Comparison of ENCODE assay signal across 9 mouse cellular contexts in the genomic region with DNA sequence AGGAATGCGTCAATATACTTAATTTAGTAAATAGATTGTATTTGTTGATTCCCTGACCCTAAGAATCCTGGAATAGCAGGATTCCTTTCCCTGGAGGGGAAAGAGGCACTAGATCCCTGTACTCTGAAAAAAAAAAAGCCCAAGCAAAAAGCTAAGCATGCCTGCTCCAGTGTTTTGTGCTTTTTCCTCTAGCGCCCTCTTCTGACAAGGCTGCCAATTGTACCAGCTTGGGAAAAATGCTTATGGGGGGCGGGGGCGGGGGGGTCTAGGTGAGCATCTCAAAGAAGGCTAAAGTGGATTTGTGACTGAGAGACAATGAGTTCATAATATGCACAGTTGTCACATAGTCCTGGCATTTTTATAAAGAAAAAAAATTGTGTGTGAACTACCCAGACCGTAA. TPM values are rescaled to one million over a fixed set of nuclear protein-coding genes. Genes with fewer than 3 reads are reported as not detected.
DNase-seq lines count a peak whose midpoint lies in the region; ATAC-seq and TF ChIP-seq lines count a peak whose summit lies in the region.
"Had no signal": no experiment of that assay in that cellular context is flagged by ENCODE, and none has a peak within 500 bp of the region (broad histone marks: within the 10 kb centered on the region; RNA-seq: fewer than 3 reads in every experiment).

No protein-coding gene starts in this region.

- no peak for TF ChIP-seq POLR2A in cerebellum, adult 2 months (IDR thresholded peaks at IDR 0.05; ENCODE audit: borderline replicate concordance, insufficient read depth, low read length)
- TF ChIP-seq POLR2A in liver, adult 2 months (IDR thresholded peaks at IDR 0.05; ENCODE audit: extremely low read depth, insufficient read depth, low read length) = no peak

- peak; percentile 44; the same call in 1 of the 2 replicates for TF ChIP-seq CTCF in cerebellum, adult 2 months (IDR thresholded peaks at IDR 0.05; ENCODE audit: borderline replicate concordance, insufficient read depth, low read depth, low read length)
- peak; percentile 20 for TF ChIP-seq CTCF in liver, adult 2 months (IDR thresholded peaks at IDR 0.05; ENCODE audit: low read depth, low read length)

- no peaks in the 10 kb centered on the region for H3K9me3 ChIP-seq in liver, embryonic 11.5 days (ENCODE audit: control insufficient read depth, low read length)
- H3K9me3 ChIP-seq: G1E had no signal

- no peak overlapping the region for H3K4me3 ChIP-seq in cerebellum, adult 2 months (replicated peaks; ENCODE audit: insufficient read depth, low read depth, low read length)
- H3K4me3 ChIP-seq in liver, adult 2 months (ENCODE audit: insufficient read depth, low read depth, low read length) = no peak overlapping the region
- H3K4me3 ChIP-seq in liver, embryonic 11.5 days (ENCODE audit: low read depth, low read length) = no peak overlapping the region

- H3K27me3 ChIP-seq in cerebellum, adult 2 months (ENCODE audit: control insufficient read depth, insufficient read depth, low read length) = no peaks in the 10 kb centered on the region
- H3K27me3 ChIP-seq in liver, adult 2 months (ENCODE audit: control insufficient read depth, insufficient read depth, low read length) = no peaks in the 10 kb centered on the region
- H3K27me3 ChIP-seq in liver, embryonic 11.5 days (replicated peaks; ENCODE audit: control insufficient read depth, insufficient read depth, low read length) = no peaks in the 10 kb centered on the region

- H3K27ac ChIP-seq in cerebellum, adult 2 months (ENCODE audit: insufficient read depth, low read length) = no peak overlapping the region
- H3K27ac ChIP-seq in liver, adult 2 months (replicated peaks; ENCODE audit: insufficient read depth, low read depth, low read length) = no peak overlapping the region
- no peak overlapping the region for H3K27ac ChIP-seq in liver, embryonic 11.5 days (ENCODE audit: low read depth, low read length)

- no peaks in the 10 kb centered on the region for H3K79me2 ChIP-seq in liver, adult 2 months (ENCODE audit: control insufficient read depth, insufficient read depth, low read length)

- H3K9ac ChIP-seq in liver, adult 2 months (ENCODE audit: low read depth, low read length) = no peak overlapping the region
- H3K9ac ChIP-seq in liver, embryonic 11.5 days (ENCODE audit: low read depth, low read length) = no peak overlapping the region

- 44% methylated on average over 5 of the region's 5 CpGs for WGBS in cerebellum, adult 2 months
- WGBS in liver, adult 2 months = 63% methylated on average over 5 of the region's 5 CpGs
- WGBS in liver, embryonic 11.5 days = 47% methylated on average over 5 of the region's 5 CpGs

- DNase-seq in cerebellum, adult 2 months = peak; percentile 44 to 48
- no peak for DNase-seq in cerebellum, adult 11 months
- no peak for DNase-seq in liver, adult 2 months (ENCODE audit: extremely low read depth, low read depth, low spot score)
- DNase-seq in liver, embryonic 11.5 days (ENCODE audit: low spot score) = no peak
- DNase-seq in brain, embryonic 18.5 days (ENCODE audit: low read depth, low spot score) = peak; percentile 22
- peak; percentile 30 for DNase-seq in retina, adult 2 months (ENCODE audit: low read depth, low spot score)
- DNase-seq in cerebellum, adult 9-10 months = no peak
- no peak for DNase-seq in heart, adult 9 months (ENCODE audit: low spot score in 2 of 2)

- H3K36me3 ChIP-seq in liver, adult 2 months (ENCODE audit: control insufficient read depth, insufficient read depth, low read length) = peaks cover 72% of the 10 kb centered on the region
- no peaks in the 10 kb centered on the region for H3K36me3 ChIP-seq in liver, embryonic 11.5 days (ENCODE audit: control insufficient read depth, insufficient read depth, low read length)

- no peak for ATAC-seq in liver, embryonic 11.5 days (replicated peaks; ENCODE audit: low FRiP score)

- H3K4me2 ChIP-seq in liver, embryonic 11.5 days = no peak overlapping the region

- H3K4me1 ChIP-seq in cerebellum, adult 2 months (ENCODE audit: control insufficient read depth, insufficient read depth, low read length) = peaks cover 28% of the 10 kb centered on the region
- H3K4me1 ChIP-seq in liver, adult 2 months (ENCODE audit: control insufficient read depth, insufficient read depth, low read length) = no peaks in the 10 kb centered on the region
- H3K4me1 ChIP-seq in liver, embryonic 11.5 days (replicated peaks; ENCODE audit: control insufficient read depth, insufficient read depth, low read length) = no peaks in the 10 kb centered on the region

RNA-seq across cellular contexts. Expression of a gene that starts 12.8 kb away (rescaled TPM):
- polyA plus RNA-seq in cerebellum, adult 2 months (2012; rRNA removed) = 29.8 and 30.5 TPM in 2 replicates
- total RNA-seq in liver, adult 2 months (2014; rRNA removed) = 19.9 and 20.3 TPM in 2 replicates
- 6.8 and 7.9 TPM in 2 replicates for polyA plus RNA-seq in liver, adult 2 months (2012; rRNA removed)
- 36.0 and 44.0 TPM in 2 replicates for polyA plus RNA-seq in liver, embryonic 11.5 days (2014; fragmentation: Nextera tagmentation; extraction: Ambion mirVana)

RNA-seq across cellular contexts. Expression of a gene that starts 32.6 kb away (rescaled TPM):
- polyA plus RNA-seq in cerebellum, adult 2 months (2012; rRNA removed) = 132 and 147 TPM in 2 replicates
- total RNA-seq in liver, adult 2 months (2014; rRNA removed) = 36.7 and 41.3 TPM in 2 replicates
- 11.7 and 12.9 TPM in 2 replicates for polyA plus RNA-seq in liver, adult 2 months (2012; rRNA removed)
- 0.75 and 0.97 TPM in 2 replicates for polyA plus RNA-seq in liver, embryonic 11.5 days (2014; fragmentation: Nextera tagmentation; extraction: Ambion mirVana)

RNA-seq across cellular contexts. Expression of a gene that starts 45.1 kb away (rescaled TPM):
- 4.6 and 5.4 TPM in 2 replicates for polyA plus RNA-seq in cerebellum, adult 2 months (2012; rRNA removed)
- 0.09 and 0.40 TPM in 2 replicates for total RNA-seq in liver, adult 2 months (2014; rRNA removed)
- polyA plus RNA-seq in liver, adult 2 months (2012; rRNA removed) = 0.34 and 0.61 TPM in 2 replicates
- polyA plus RNA-seq in liver, embryonic 11.5 days (2014; fragmentation: Nextera tagmentation; extraction: Ambion mirVana) = 0.82 and 2.0 TPM in 2 replicates
- polyA plus RNA-seq: G1E had no signal

RNA-seq across cellular contexts. Expression of a gene that starts 50.2 kb away (rescaled TPM):
- 77.5 and 86.1 TPM in 2 replicates for polyA plus RNA-seq in cerebellum, adult 2 months (2012; rRNA removed)
- 58.4 and 67.7 TPM in 2 replicates for total RNA-seq in liver, adult 2 months (2014; rRNA removed)
- 25.7 and 32.8 TPM in 2 replicates for polyA plus RNA-seq in liver, adult 2 months (2012; rRNA removed)
- polyA plus RNA-seq in liver, embryonic 11.5 days (2014; fragmentation: Nextera tagmentation; extraction: Ambion mirVana) = 49.9 and 54.0 TPM in 2 replicates

Comparison
In these comparisons a context has a peak if more than half of its experiments do, and no peak if none do; other contexts are left out.
1. DNase-seq: peak in cerebellum, adult 2 months (2 of 2), brain, embryonic 18.5 days (single experiment) and retina, adult 2 months (single experiment); none in cerebellum, adult 11 months (single experiment), liver, adult 2 months (single experiment), liver, embryonic 11.5 days (single experiment), cerebellum, adult 9-10 months (single experiment) and heart, adult 9 months (0 of 2).